Mouse (Mus musculus) layer of hippocampus, postnatal 36 days (tissue): ENCODE data around the gene Kazn. TPM values are rescaled to one million over a fixed set of nuclear protein-coding genes. Genes with fewer than 3 reads are reported as not detected.
A peak's percentile ranks its signal among the peaks of the same experiment; 100 is the strongest.

Source experiments
- DNase-seq, 2 experiments: peaks; one replicate each; pipeline ENCODE4 v3.0.0; 2022
- total RNA-seq, 2 experiments: library from RNA; stranded (reverse); gene quantifications; 2 replicates each; pipeline ENCODE4 v1.2.3; 2021

Gene Kazn
- 10 to 100 TPM; 46.1 to 46.9 TPM for total RNA-seq

GRCm38 (mm10) chr4:142239240-142240126 lies at the start of gene Kazn:
TSS of gene Kazn (minus strand) at chr4:142239401.
- peak; percentile 79 to 82 for DNase-seq

- DNase-seq, result no peak
Measured at GRCm38 (mm10) chr4:142285471-142285870, 46.3 kb upstream of the Kazn start.

GRCm38 (mm10) chr4:142283867-142284266 lies 44.7 kb upstream of the Kazn start:
- no peak for DNase-seq

- no peak for DNase-seq
Measured at GRCm38 (mm10) chr4:142278197-142278575, 39.0 kb upstream of the Kazn start.

GRCm38 (mm10) chr4:142277481-142278196 lies 38.4 kb upstream of the Kazn start:
- DNase-seq, result no peak

- DNase-seq, result no peak
Measured at GRCm38 (mm10) chr4:142275242-142275641, 36.0 kb upstream of the Kazn start.

GRCm38 (mm10) chr4:142274441-142275234 lies 35.4 kb upstream of the Kazn start:
- no peak for DNase-seq

- DNase-seq, result no peak
Measured at GRCm38 (mm10) chr4:142271506-142271905, 32.3 kb upstream of the Kazn start.

GRCm38 (mm10) chr4:142267832-142268231 lies 28.6 kb upstream of the Kazn start:
- DNase-seq, result no peak

GRCm38 (mm10) chr4:142267348-142267819 lies 28.2 kb upstream of the Kazn start:
- DNase-seq, result peak; percentile 29 to 50

GRCm38 (mm10) chr4:142264335-142264734 lies 25.1 kb upstream of the Kazn start:
- no peak for DNase-seq

- no peak for DNase-seq
Measured at GRCm38 (mm10) chr4:142261725-142262124, 22.5 kb upstream of the Kazn start.

- DNase-seq, result no peak
Measured at GRCm38 (mm10) chr4:142258730-142259129, 19.5 kb upstream of the Kazn start.

GRCm38 (mm10) chr4:142254088-142254487 lies 14.9 kb upstream of the Kazn start:
- no peak for DNase-seq

GRCm38 (mm10) chr4:142251471-142252354 lies 12.5 kb upstream of the Kazn start:
- DNase-seq, result no peak

GRCm38 (mm10) chr4:142250054-142250453 lies 10.9 kb upstream of the Kazn start:
- DNase-seq, result no peak

GRCm38 (mm10) chr4:142249401-142249800 lies 10.2 kb upstream of the Kazn start:
- DNase-seq, result no peak

GRCm38 (mm10) chr4:142248426-142248825 lies 9.2 kb upstream of the Kazn start:
- DNase-seq, result peak; percentile 67 to 69

GRCm38 (mm10) chr4:142246698-142247097 lies 7.5 kb upstream of the Kazn start:
- no peak for DNase-seq

- no peak for DNase-seq
Measured at GRCm38 (mm10) chr4:142244641-142245040, 5.4 kb upstream of the Kazn start.

- no peak for DNase-seq
Measured at GRCm38 (mm10) chr4:142242750-142243383, 3.7 kb upstream of the Kazn start.
